Mouse (Mus musculus) B cell, adult 67 days (primary cell): ENCODE measurements around the gene Olfr640. TPM values are rescaled to one million over a fixed set of nuclear protein-coding genes. Genes with fewer than 3 reads are reported as not detected.

Experiments used
- total RNA-seq, 2 experiments: library from RNA; stranded (reverse); gene quantifications; 4 replicates each; pipeline ENCODE4 v1.2.4; 2023

Olfr640 gene
- total RNA-seq, result not detected

DNA sequence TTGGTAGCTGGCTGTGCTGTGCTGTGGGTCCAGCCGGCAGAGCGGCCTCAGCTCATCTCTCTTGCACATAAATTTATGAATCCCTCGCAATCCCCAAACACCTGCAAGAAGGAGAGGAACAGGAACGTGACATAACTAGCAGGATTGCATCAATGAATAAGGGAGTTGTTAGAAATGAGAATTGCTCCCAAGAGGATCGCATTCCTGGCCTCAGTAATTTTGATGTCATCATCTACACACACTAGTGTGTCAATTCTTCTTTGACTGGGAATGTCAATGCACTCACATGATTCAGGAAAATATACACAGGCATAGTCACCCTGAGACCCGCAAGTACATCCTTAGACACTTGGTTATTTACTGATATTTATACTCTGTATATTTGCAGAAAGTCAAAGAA, at the start of gene Olfr640:
Gene Olfr640, minus strand, starts transcription at position 101 of the 400 bp plus-strand sequence.

DNA sequence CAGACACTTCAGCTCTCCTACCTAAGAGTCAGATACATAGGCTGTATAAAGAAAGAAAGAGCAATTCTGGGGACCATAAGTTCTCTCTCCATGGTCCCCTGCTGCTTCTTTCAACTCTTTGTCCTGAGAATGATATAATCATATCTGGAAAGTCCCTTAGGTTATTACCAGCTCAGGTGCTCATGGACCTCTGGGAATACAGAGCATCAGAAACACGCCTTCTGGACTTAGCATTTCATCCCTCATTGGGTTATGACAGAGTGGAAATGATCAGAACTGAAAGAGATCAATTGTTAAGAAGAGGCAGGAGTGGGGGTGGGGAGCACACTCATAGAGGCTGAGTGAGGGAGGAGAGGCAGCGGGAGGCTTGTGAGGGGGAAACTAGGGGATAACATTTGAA, 46.4 kb upstream of the Olfr640 start, which contains the start of gene Olfr644:
Gene Olfr644, minus strand, starts transcription at position 101 of the 400 bp plus-strand sequence.

DNA sequence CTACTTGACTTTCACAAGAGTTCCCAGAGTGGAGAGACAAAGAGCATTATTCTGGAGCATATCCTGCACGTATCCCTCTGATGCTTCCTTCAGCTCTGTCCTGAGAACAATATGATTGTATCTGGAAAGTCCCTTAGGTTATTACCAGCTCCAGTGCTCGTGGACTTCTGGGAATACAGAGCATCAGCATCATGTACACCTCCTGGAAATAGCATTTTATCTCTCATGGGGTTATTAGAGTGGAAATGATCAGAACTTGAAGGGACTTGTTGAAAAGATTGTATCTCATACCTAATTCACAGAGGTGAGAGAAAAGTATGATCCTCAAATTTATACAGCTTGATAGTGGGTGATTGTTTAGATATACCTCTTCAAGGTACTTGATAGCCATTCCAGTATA, 36.0 kb upstream of the Olfr640 start, which contains the start of gene 4930516K23Rik:
Gene 4930516K23Rik, minus strand, starts transcription at position 101 of the 400 bp plus-strand sequence.

DNA sequence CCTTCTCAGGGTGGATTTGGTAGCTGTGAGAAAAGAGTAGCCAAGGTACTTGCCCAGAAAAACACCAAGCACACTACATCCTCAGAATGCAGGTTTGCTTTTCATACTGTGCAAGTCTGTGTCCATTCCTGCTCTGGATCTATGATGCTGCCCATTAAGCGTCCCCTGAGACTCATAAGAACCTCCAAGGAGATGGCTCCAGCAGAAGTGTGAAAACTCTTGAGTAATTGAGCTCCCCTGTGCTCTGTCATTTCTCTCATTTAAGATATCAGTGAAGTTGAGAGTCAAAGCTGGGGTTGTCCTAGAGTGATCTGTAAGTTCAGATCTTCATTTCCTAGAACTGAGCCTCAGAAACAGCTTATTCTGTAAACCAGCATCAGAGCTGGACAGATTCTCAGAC, 27.2 kb upstream of the Olfr640 start, which contains the start of gene Olfr642:
Gene Olfr642, minus strand, starts transcription at position 101 of the 400 bp plus-strand sequence.

DNA sequence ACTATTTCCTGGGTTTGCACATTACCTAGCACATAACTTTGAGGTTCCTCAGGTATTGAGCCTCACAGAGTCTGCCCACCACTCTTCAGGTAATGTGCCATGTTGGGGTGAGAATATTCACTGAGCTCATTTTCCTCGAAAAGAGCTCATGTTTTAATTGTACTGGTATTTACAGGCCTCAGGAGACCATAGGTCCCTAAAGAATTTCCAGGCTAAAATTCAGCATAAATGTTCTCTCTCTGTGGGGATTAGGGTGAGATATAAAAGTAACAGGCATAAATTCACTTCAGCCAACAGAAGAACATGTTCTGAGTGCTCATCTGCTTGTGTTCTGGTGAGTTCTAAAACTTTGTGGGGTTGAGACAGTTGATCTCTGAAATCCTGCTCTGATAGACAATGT, 9.8 kb upstream of the Olfr640 start, which contains the start of gene Olfr641:
Gene Olfr641, plus strand, starts transcription at position 301 of the 400 bp plus-strand sequence.

DNA sequence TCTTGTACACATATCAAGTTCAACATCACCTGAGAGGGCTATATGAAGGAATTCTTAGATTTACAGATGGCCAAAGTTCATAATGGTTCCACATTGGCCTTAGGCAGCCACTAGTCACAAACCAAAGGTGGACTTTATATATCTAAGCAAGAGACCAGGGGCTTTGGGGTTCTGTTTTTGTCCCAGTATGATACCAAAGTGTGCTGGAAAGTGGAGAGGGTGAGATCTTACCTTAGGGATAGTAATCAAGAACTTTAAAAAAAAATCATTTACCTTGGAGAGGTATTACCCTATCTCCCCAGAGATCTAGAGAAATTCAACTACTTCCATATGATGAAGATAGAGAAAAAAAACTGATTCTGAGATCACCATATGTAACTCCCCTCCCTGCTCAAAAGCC, 8.2 kb downstream of the Olfr640 start, which contains the start of gene Olfr639:
Gene Olfr639, minus strand, starts transcription at position 101 of the 400 bp plus-strand sequence.

DNA sequence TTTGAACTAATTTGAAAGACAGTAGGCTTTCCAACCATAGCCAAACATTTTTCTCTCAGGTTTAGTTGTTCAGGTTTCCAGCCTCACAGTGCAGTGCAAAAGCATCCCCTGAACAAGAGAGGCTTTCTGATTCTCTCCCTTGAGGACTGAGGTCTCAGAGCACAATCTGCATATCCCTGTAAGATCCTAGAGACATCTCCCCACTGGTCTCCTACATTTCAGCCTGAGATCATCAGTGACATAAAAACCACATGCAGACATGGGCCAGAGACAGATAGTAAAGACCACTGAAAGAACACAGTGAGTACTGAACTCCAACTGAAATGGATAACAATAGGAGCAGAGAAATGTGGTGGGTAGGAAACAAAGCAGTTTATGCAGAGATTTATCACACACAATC, 26.9 kb downstream of the Olfr640 start, which contains the start of gene Olfr638:
Gene Olfr638, plus strand, starts transcription at position 301 of the 400 bp plus-strand sequence.

DNA sequence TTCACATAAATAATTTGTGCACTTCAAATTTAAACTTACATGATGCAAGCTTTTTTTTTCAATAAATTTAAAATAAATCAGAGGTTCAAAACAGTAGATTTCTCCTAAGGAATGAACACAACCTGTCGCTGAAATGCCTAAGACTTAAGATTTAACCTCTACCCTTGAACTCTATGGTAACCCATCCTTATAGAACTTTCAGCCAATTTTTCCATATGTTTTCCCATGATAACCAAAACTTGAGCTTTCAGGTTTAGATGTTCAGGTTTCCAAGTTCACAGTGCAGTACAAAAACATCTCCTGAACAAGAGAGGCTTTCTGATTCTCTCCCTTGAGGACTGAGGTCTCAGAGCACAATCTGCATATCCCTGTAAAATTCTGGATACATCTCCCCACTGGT, 54.5 kb downstream of the Olfr640 start, which contains the start of gene Olfr635:
Gene Olfr635, plus strand, starts transcription at position 301 of the 400 bp plus-strand sequence.

Other genes starting within 250 kb of the Olfr640 start
- not detected for gene Olfr68, start 245.9 kb downstream of the Olfr640 start, total RNA-seq
- gene Olfr67, start 233.8 kb downstream of the Olfr640 start, total RNA-seq, result not detected
- 10 to 100 TPM in 1 of 2 experiments, 1 to 10 TPM in 1; 3.1 to 49.4 TPM for gene Hbb-bt, start 211.6 kb downstream of the Olfr640 start, total RNA-seq
- gene Hbb-bs, start 197.5 kb downstream of the Olfr640 start, total RNA-seq, result 100 to 1,000 TPM in 1 of 2 experiments, 10 to 100 TPM in 1; 22.4 to 295 TPM
- gene Hbb-bh2, start 185.1 kb downstream of the Olfr640 start, total RNA-seq, result not detected
- not detected for gene Hbb-bh1, start 182.4 kb downstream of the Olfr640 start, total RNA-seq
- not detected for gene Hbb-y, start 172.4 kb downstream of the Olfr640 start, total RNA-seq
- not detected for gene Olfr66, start 139.3 kb downstream of the Olfr640 start, total RNA-seq
- gene Olfr64, start 131.1 kb downstream of the Olfr640 start, total RNA-seq, result not detected
- gene Olfr65, start 122.1 kb downstream of the Olfr640 start, total RNA-seq, result not detected
- not detected for gene Olfr631, start 96.7 kb downstream of the Olfr640 start, total RNA-seq
- gene Olfr632, start 91.2 kb downstream of the Olfr640 start, total RNA-seq, result not detected
- not detected for gene Olfr633, start 81.1 kb downstream of the Olfr640 start, total RNA-seq
- gene Olfr635, start 54.4 kb downstream of the Olfr640 start, total RNA-seq, result not detected
- gene Olfr638, start 26.8 kb downstream of the Olfr640 start, total RNA-seq, result not detected
- not detected for gene Olfr639, start 8.3 kb downstream of the Olfr640 start, total RNA-seq
- not detected for gene Olfr641, start 9.9 kb upstream of the Olfr640 start, total RNA-seq
- not detected for gene Olfr642, start 27.1 kb upstream of the Olfr640 start, total RNA-seq
- gene 4930516K23Rik, start 35.9 kb upstream of the Olfr640 start, total RNA-seq, result not detected
- not detected for gene Olfr644, start 46.3 kb upstream of the Olfr640 start, total RNA-seq
- gene Olfr645, start 59.9 kb upstream of the Olfr640 start, total RNA-seq, result not detected
- not detected for gene Olfr646, start 79.3 kb upstream of the Olfr640 start, total RNA-seq
- gene Ubqln5, start 104.3 kb upstream of the Olfr640 start, total RNA-seq, result not detected
- gene Olfr643, start 111.8 kb upstream of the Olfr640 start, total RNA-seq, result not detected
- not detected for gene Ubqln3, start 117.7 kb upstream of the Olfr640 start, total RNA-seq
- not detected for gene Ubqlnl, start 125.0 kb upstream of the Olfr640 start, total RNA-seq
- not detected for gene Olfm5, start 139.3 kb upstream of the Olfr640 start, total RNA-seq
- gene Olfr648, start 157.8 kb upstream of the Olfr640 start, total RNA-seq, result not detected
- not detected for gene Olfr649, start 170.4 kb upstream of the Olfr640 start, total RNA-seq
- gene Trim6, start 193.2 kb upstream of the Olfr640 start, total RNA-seq, result under 1 TPM; 0.39 to 0.70 TPM
- 10 to 100 TPM; 67.2 to 84.3 TPM for gene Trim34a, start 218.9 kb upstream of the Olfr640 start, total RNA-seq